Mouse (Mus musculus): ENCODE data around the gene Krtap4-6. TPM values are rescaled to one million over a fixed set of nuclear protein-coding genes. Genes with fewer than 3 reads are reported as not detected.

Krtap4-6 gene
- polyA plus RNA-seq, 1 experiment from 2014 or later = not detected

- Histone ChIP-seq H3K4me1 (ENCODE audit: control insufficient read depth, insufficient read depth, low read length) (no peaks in the 10 kb centered on the region), H3K27me3 (ENCODE audit: control insufficient read depth, insufficient read depth, low read length) (no peaks in the 10 kb centered on the region), H3K9me3 (ENCODE audit: control insufficient read depth, low read length) (no peaks in the 10 kb centered on the region), H3K4me3 (ENCODE audit: low read depth, low read length) (no peak within 1 kb of the TSS), H3K27ac (replicated peaks; ENCODE audit: low read depth, low read length) (no peak within 1 kb of the TSS), H3K4me2 (ENCODE audit: low read depth, severe bottlenecking) (no peak within 1 kb of the TSS), H3K9ac (ENCODE audit: low read length) (no peak within 1 kb of the TSS), H3K36me3 (ENCODE audit: control insufficient read depth, insufficient read depth, low read length) (no peaks in the 10 kb centered on the region)
- ATAC-seq (ENCODE audit: insufficient number of reproducible peaks, low FRiP score, low TSS enrichment, low read depth) (no peak), DNase-seq (ENCODE audit: low spot score) (no peak)
- 85% methylated on average over 2 of the region's 2 CpGs for WGBS
These were observed 45.4 kb downstream of the Krtap4-6 start, which contains the start of gene Gm11562 for GRCm38 (mm10) chr11:99620335-99620734. Gm11562 (minus strand) TSS chr11:99620435.

Other genes with a start within 250 kb of the Krtap4-6 start
- not detected in 2 replicates for gene Krt12, start 243.7 kb downstream of the Krtap4-6 start, polyA plus RNA-seq (2014; fragmentation: Nextera tagmentation; extraction: Ambion mirVana)
- gene Krt20, start 227.8 kb downstream of the Krtap4-6 start, polyA plus RNA-seq (2014; fragmentation: Nextera tagmentation; extraction: Ambion mirVana) = 0.32 and 0.44 TPM in 2 replicates
- gene Krt23, start 172.8 kb downstream of the Krtap4-6 start, polyA plus RNA-seq (2014; fragmentation: Nextera tagmentation; extraction: Ambion mirVana) = 0.24 and 0.35 TPM in 2 replicates
- gene Krt39, start 144.6 kb downstream of the Krtap4-6 start, polyA plus RNA-seq (2014; fragmentation: Nextera tagmentation; extraction: Ambion mirVana) = 0.12 TPM in 1 of 2 replicates, not detected in the other
- gene Krt40, start 122.8 kb downstream of the Krtap4-6 start, polyA plus RNA-seq (2014; fragmentation: Nextera tagmentation; extraction: Ambion mirVana) = not detected in 2 replicates
- not detected in 2 replicates for gene Krtap3-3, start 115.1 kb downstream of the Krtap4-6 start, polyA plus RNA-seq (2014; fragmentation: Nextera tagmentation; extraction: Ambion mirVana)
- gene Krtap3-2, start 109.1 kb downstream of the Krtap4-6 start, polyA plus RNA-seq (2014; fragmentation: Nextera tagmentation; extraction: Ambion mirVana) = not detected in 2 replicates
- gene Gm11939, start 106.5 kb downstream of the Krtap4-6 start, polyA plus RNA-seq (2014; fragmentation: Nextera tagmentation; extraction: Ambion mirVana) = not detected in 2 replicates
- gene Krtap3-1, start 99.3 kb downstream of the Krtap4-6 start, polyA plus RNA-seq (2014; fragmentation: Nextera tagmentation; extraction: Ambion mirVana) = not detected in 2 replicates
- not detected in 2 replicates for gene Krtap1-5, start 84.9 kb downstream of the Krtap4-6 start, polyA plus RNA-seq (2014; fragmentation: Nextera tagmentation; extraction: Ambion mirVana)
- gene Krtap1-4, start 82.3 kb downstream of the Krtap4-6 start, polyA plus RNA-seq (2014; fragmentation: Nextera tagmentation; extraction: Ambion mirVana) = not detected in 2 replicates
- not detected in 2 replicates for gene Krtap1-3, start 74.6 kb downstream of the Krtap4-6 start, polyA plus RNA-seq (2014; fragmentation: Nextera tagmentation; extraction: Ambion mirVana)
- not detected in 2 replicates for gene Krtap9-3, start 67.9 kb downstream of the Krtap4-6 start, polyA plus RNA-seq (2014; fragmentation: Nextera tagmentation; extraction: Ambion mirVana)
- not detected in 2 replicates for gene Gm11938, start 62.7 kb downstream of the Krtap4-6 start, polyA plus RNA-seq (2014; fragmentation: Nextera tagmentation; extraction: Ambion mirVana)
- not detected in 2 replicates for gene Gm11937, start 55.8 kb downstream of the Krtap4-6 start, polyA plus RNA-seq (2014; fragmentation: Nextera tagmentation; extraction: Ambion mirVana)
- not detected in 2 replicates for gene Krtap2-4, start 51.1 kb downstream of the Krtap4-6 start, polyA plus RNA-seq (2014; fragmentation: Nextera tagmentation; extraction: Ambion mirVana)
- gene Gm11562, start 45.5 kb downstream of the Krtap4-6 start, polyA plus RNA-seq (2014; fragmentation: Nextera tagmentation; extraction: Ambion mirVana) = not detected in 2 replicates
- not detected in 2 replicates for gene Krtap4-1, start 37.7 kb downstream of the Krtap4-6 start, polyA plus RNA-seq (2014; fragmentation: Nextera tagmentation; extraction: Ambion mirVana)
- not detected in 2 replicates for gene Krtap4-2, start 30.9 kb downstream of the Krtap4-6 start, polyA plus RNA-seq (2014; fragmentation: Nextera tagmentation; extraction: Ambion mirVana)
- gene Krtap4-7, start 21.9 kb downstream of the Krtap4-6 start, polyA plus RNA-seq (2014; fragmentation: Nextera tagmentation; extraction: Ambion mirVana) = not detected in 2 replicates
- not detected in 2 replicates for gene Gm11555, start 15.7 kb downstream of the Krtap4-6 start, polyA plus RNA-seq (2014; fragmentation: Nextera tagmentation; extraction: Ambion mirVana)
- gene Gm11563, start 7.0 kb downstream of the Krtap4-6 start, polyA plus RNA-seq (2014; fragmentation: Nextera tagmentation; extraction: Ambion mirVana) = not detected in 2 replicates
- not detected in 2 replicates for gene Gm14190, start 24.8 kb upstream of the Krtap4-6 start, polyA plus RNA-seq (2014; fragmentation: Nextera tagmentation; extraction: Ambion mirVana)
- not detected in 2 replicates for gene Gm14180, start 68.3 kb upstream of the Krtap4-6 start, polyA plus RNA-seq (2014; fragmentation: Nextera tagmentation; extraction: Ambion mirVana)
- not detected in 2 replicates for gene Gm11595, start 107.0 kb upstream of the Krtap4-6 start, polyA plus RNA-seq (2014; fragmentation: Nextera tagmentation; extraction: Ambion mirVana)
- gene Krtap4-8, start 114.7 kb upstream of the Krtap4-6 start, polyA plus RNA-seq (2014; fragmentation: Nextera tagmentation; extraction: Ambion mirVana) = not detected in 2 replicates
- gene Krtap4-9, start 119.2 kb upstream of the Krtap4-6 start, polyA plus RNA-seq (2014; fragmentation: Nextera tagmentation; extraction: Ambion mirVana) = not detected in 2 replicates
- gene Gm11596, start 127.5 kb upstream of the Krtap4-6 start, polyA plus RNA-seq (2014; fragmentation: Nextera tagmentation; extraction: Ambion mirVana) = not detected in 2 replicates
- gene Gm11569, start 133.0 kb upstream of the Krtap4-6 start, polyA plus RNA-seq (2014; fragmentation: Nextera tagmentation; extraction: Ambion mirVana) = not detected in 2 replicates
- not detected in 2 replicates for gene Gm11554, start 138.5 kb upstream of the Krtap4-6 start, polyA plus RNA-seq (2014; fragmentation: Nextera tagmentation; extraction: Ambion mirVana)
- not detected in 2 replicates for gene Krtap4-13, start 143.9 kb upstream of the Krtap4-6 start, polyA plus RNA-seq (2014; fragmentation: Nextera tagmentation; extraction: Ambion mirVana)
- not detected in 2 replicates for gene Gm11564, start 149.7 kb upstream of the Krtap4-6 start, polyA plus RNA-seq (2014; fragmentation: Nextera tagmentation; extraction: Ambion mirVana)
- gene 2300003K06Rik, start 172.1 kb upstream of the Krtap4-6 start, polyA plus RNA-seq (2014; fragmentation: Nextera tagmentation; extraction: Ambion mirVana) = not detected in 2 replicates
- gene Krtap4-16, start 185.6 kb upstream of the Krtap4-6 start, polyA plus RNA-seq (2014; fragmentation: Nextera tagmentation; extraction: Ambion mirVana) = not detected in 2 replicates
- not detected in 2 replicates for gene Gm11568, start 192.0 kb upstream of the Krtap4-6 start, polyA plus RNA-seq (2014; fragmentation: Nextera tagmentation; extraction: Ambion mirVana)
- not detected in 2 replicates for gene Gm11559, start 198.5 kb upstream of the Krtap4-6 start, polyA plus RNA-seq (2014; fragmentation: Nextera tagmentation; extraction: Ambion mirVana)
- gene Krtap9-1, start 207.4 kb upstream of the Krtap4-6 start, polyA plus RNA-seq (2014; fragmentation: Nextera tagmentation; extraction: Ambion mirVana) = not detected in 2 replicates
- gene Gm11567, start 213.2 kb upstream of the Krtap4-6 start, polyA plus RNA-seq (2014; fragmentation: Nextera tagmentation; extraction: Ambion mirVana) = not detected in 2 replicates
- not detected in 2 replicates for gene Krtap31-1, start 242.0 kb upstream of the Krtap4-6 start, polyA plus RNA-seq (2014; fragmentation: Nextera tagmentation; extraction: Ambion mirVana)
- not detected in 2 replicates for gene Gm11565, start 248.8 kb upstream of the Krtap4-6 start, polyA plus RNA-seq (2014; fragmentation: Nextera tagmentation; extraction: Ambion mirVana)

Measured in limb, embryonic 11.5 days (tissue).